Mouse (Mus musculus) G1E (cell line): ENCODE measurements around the gene Lrrc42.

Experiments
- CTCF ChIP-seq: IDR thresholded peaks from 2 replicates; pipeline ENCODE4 v1.5.1; 2012; ENCODE audit warnings: low read depth, low read length, inconsistent platforms, mixed read lengths
- POLR2AphosphoS5 ChIP-seq: IDR thresholded peaks from 2 replicates; pipeline ENCODE4 v1.6.1; 2012; ENCODE audit warnings: low read depth, low read length, inconsistent platforms; ENCODE audit not compliant: insufficient replicate concordance

DNA sequence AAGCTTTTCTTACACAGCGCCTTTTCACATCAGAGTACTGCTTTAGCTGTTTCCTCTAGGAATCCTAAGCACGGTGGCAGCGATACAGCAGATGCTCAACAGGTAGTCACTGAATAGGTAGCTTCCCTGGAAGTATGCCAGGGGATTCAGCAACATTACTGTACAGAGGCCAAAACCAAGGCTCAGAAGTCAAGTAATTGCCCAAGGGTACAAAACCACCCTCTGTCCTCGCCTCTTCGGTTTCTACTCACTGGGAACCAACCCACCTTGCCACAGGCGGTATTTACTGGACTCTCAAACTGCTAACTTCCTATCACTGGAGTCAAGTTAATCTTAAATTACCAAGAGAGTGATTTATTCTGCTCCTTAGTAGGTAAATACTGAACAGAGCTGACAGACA, 13.1 kb downstream of the Lrrc42 start:
- TF ChIP-seq CTCF (no peak), POLR2AphosphoS5 (no peak)
